Mouse (Mus musculus) embryonic facial prominence, embryonic 15.5 days (tissue): ENCODE results near the gene Slitrk4. TPM values are rescaled to one million over a fixed set of nuclear protein-coding genes. Genes with fewer than 3 reads are reported as not detected.

Experiments
- ATAC-seq: fragments of 200-750 bp; cut with Nextera tagmentation; 2 replicates; pipeline ENCODE4 v1.8.0; 2017; ENCODE audit warnings: low read depth, moderate TSS enrichment; ENCODE audit not compliant: insufficient number of reproducible peaks, low FRiP score, low TSS enrichment
- H3K27ac ChIP-seq: fragments of 300-500 bp; sonication (generic); replicated peaks from 2 replicates; pipeline ENCODE4 v1.5.1; 2015; ENCODE audit warnings: mild to moderate bottlenecking, inconsistent platforms
- H3K27me3 ChIP-seq: fragments of 300-500 bp; sonication (generic); 2 replicates; pipeline ENCODE4 v1.6.1; 2015; ENCODE audit warnings: inconsistent platforms
- H3K36me3 ChIP-seq: fragments of 300-500 bp; sonication (generic); 2 replicates; pipeline ENCODE4 v1.6.1; 2015; ENCODE audit warnings: mild to moderate bottlenecking, inconsistent platforms
- H3K4me1 ChIP-seq: fragments of 300-500 bp; sonication (generic); 2 replicates; pipeline ENCODE4 v1.6.1; 2015; ENCODE audit warnings: inconsistent platforms
- H3K4me2 ChIP-seq: fragments of 300-500 bp; sonication (generic); replicated peaks from 2 replicates; pipeline ENCODE4 v1.6.1; 2015; ENCODE audit warnings: mild to moderate bottlenecking, inconsistent platforms
- H3K4me3 ChIP-seq: fragments of 300-500 bp; sonication (generic); replicated peaks from 2 replicates; pipeline ENCODE4 v1.5.1; 2015; ENCODE audit warnings: mild to moderate bottlenecking, inconsistent platforms
- H3K9ac ChIP-seq: fragments of 300-500 bp; sonication (generic); 2 replicates; pipeline ENCODE4 v1.6.1; 2015; ENCODE audit warnings: inconsistent platforms
- H3K9me3 ChIP-seq: fragments of 300-500 bp; sonication (generic); replicated peaks from 2 replicates; pipeline ENCODE4 v1.6.1; 2016; ENCODE audit warnings: inconsistent platforms
- WGBS: fragments of 180-500 bp; shearing (Covaris S2); methylation state at CpG from one replicate; pipeline ENCODE4 v1.1.7; 2015; 5-methylcytosine and 5-hydroxymethylcytosine counted together
- polyA plus RNA-seq: library from polyadenylated mRNA; unstranded; fragments of >200 nt; fragmentation: Nextera tagmentation; extraction: Ambion mirVana; gene quantifications from 2 replicates; pipeline ENCODE4 v1.2.1, GENCODE M21; 2015

The Slitrk4 gene
- polyA plus RNA-seq = 2.5 and 2.9 TPM in 2 replicates

DNA sequence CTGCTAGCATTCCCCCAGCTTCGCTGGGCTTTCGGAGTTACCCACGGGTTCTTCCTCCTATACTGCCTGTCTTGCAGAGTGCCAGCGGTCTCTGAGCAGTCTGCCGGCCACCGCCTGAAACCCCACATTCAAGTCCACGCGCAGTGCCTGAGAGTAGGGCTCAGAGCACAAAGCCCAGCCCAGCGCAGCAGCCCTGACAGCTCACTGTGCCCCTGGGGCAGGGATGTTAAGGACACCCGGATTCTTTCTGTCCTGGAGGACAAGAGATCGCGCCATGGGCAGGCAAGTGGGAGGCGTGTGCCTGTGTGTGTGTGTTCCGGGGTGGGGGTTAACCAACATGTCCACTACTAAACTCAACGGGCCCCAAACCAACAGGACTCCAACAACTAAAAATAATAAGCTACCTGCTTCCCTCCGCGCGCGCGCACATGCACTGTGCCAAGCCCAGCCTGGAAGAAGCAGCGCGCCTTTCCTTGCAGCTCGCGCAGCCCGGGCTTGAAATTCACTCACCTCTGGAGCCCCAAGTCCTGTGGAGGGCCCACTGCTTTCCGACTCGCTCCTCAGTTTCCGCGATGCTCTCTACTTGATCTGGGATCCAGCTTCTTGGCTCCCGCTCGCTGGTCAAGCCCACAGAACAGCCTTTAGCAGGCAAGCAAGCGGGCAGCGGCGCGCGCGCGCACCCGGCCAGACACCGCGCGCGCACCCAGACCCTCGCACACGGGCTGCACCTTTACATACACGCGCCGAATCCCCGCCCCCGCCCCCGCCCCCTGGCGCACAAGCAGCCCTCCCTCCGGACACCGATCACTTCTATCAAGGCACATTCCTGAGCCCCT, at the start of gene Slitrk4:
Slitrk4 (minus strand) TSS at position 707 of the 836 bp plus-strand sequence.
- Histone ChIP-seq H3K9me3 (no peaks in the 10 kb centered on the region), H3K27me3 (0 out of 2 replicates have a peak, but pooled peaks cover 6% of the 10 kb centered on the region), H3K36me3 (no peaks in the 10 kb centered on the region), H3K9ac (no peak within 1 kb of the TSS), H3K4me2 (peak within 1 kb of the TSS; percentile 71), H3K27ac (no peak within 1 kb of the TSS), H3K4me1 (no peaks in the 10 kb centered on the region), H3K4me3 (peak within 1 kb of the TSS; percentile 45)
- no peak for ATAC-seq
- WGBS = 14% methylated on average over 54 of the region's 54 CpGs

DNA sequence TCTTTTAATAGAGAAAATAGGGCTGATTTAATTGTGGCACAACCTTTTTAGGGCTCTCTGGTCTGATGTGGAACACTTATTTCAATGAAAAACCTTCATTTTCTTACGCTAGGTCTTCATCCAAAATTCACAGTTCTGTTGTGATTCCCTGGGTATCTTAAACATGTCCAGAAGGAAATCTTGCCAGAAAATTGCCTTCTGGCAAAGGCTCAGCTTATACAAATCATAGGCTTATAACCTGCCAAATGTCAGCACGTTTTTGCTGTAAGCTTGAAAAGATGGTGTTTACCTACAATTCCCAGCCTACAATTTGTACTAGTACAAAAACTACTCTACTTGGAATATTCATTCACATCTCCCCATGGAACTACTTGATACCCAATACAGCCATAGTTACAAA, 42.7 kb upstream of the Slitrk4 start:
- H3K36me3 ChIP-seq = no peaks in the 10 kb centered on the region
- no peak for ATAC-seq
- 49% methylated on average over 2 of the region's 2 CpGs for WGBS
- no peaks in the 10 kb centered on the region for H3K27me3 ChIP-seq
- H3K9ac ChIP-seq = no peak overlapping the region
- no peak overlapping the region for H3K4me3 ChIP-seq
- no peak overlapping the region for H3K27ac ChIP-seq
- H3K4me2 ChIP-seq = no peak overlapping the region
- H3K4me1 ChIP-seq = no peaks in the 10 kb centered on the region
- no peaks in the 10 kb centered on the region for H3K9me3 ChIP-seq

DNA sequence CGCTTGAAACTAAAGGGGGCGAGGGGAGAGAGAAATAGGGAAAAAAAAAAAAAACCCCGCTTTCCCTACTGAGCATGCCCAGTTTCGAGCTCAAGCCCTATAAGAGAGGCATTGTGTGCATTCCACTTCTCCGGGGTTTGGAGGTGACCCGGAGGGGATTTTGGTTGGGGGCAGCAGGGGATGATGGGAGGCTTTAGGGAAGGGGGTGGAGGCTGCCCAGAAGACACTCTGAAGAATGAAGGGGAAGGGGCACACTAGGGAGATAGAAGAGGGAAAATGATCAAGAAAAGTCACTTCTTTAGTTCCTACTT, 1.1 kb upstream of the Slitrk4 start:
- no peak for ATAC-seq
- WGBS = 23% methylated on average over 6 of the region's 6 CpGs
- H3K4me2 ChIP-seq = peak overlapping the region; percentile 71; the same call in 1 of the 2 replicates

DNA sequence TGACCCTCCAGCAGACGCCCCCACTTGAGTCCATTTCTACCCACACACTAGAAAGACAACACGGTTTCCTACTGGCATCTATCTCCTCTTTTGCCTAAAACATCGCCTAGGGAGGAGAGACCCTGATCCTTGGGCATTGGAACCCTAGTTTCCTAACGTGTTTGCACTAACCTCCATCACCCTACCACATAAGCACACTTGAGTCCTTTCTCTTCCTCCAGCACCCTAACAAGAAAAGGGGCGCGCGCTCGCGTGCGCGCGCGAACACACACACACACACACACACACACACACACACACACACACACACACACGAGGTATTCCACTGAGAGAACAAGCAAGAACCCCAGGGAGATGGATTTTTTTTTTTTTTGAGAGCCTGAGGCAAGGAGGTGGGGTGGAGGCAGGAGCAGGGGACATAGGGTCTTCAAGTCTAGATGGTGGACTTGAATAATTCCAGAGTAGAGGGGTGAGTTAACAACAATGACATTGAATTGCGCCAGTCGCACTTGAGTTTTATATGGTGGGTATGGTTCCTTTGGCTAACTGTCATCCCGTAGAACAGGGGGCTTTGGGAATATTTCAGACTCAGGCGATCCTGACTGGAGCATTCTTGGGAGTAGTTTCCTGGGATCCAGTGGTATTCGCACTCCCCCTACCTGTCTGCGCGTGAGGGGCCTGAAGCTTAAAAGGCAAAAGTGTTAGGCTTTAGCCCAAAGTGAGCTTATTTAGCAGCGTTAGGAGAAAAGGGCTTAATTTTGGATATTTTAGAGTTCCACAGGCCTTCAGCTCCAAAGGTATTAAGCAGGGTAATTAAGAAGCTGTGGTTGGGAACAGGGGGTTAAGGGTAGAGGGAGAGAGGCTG, 562 bp upstream of the Slitrk4 start:
- Histone ChIP-seq H3K27me3 (0 out of 2 replicates have a peak, but pooled peaks cover 6% of the 10 kb centered on the region), H3K4me1 (no peaks in the 10 kb centered on the region), H3K4me3 (peak overlapping the region; percentile 45), H3K4me2 (peak overlapping the region; percentile 71), H3K36me3 (no peaks in the 10 kb centered on the region), H3K9me3 (no peaks in the 10 kb centered on the region), H3K27ac (no peak overlapping the region), H3K9ac (no peak overlapping the region)
- ATAC-seq = no peak
- 14% methylated on average over 19 of the region's 22 CpGs for WGBS

More for the DNA sequence above, 1.1 kb upstream of the Slitrk4 start:
- Histone ChIP-seq H3K27me3 (0 out of 2 replicates have a peak, but pooled peaks cover 6% of the 10 kb centered on the region), H3K4me3 (no peak overlapping the region), H3K27ac (no peak overlapping the region), H3K4me1 (no peaks in the 10 kb centered on the region), H3K9ac (no peak overlapping the region), H3K9me3 (no peaks in the 10 kb centered on the region), H3K36me3 (no peaks in the 10 kb centered on the region)

DNA sequence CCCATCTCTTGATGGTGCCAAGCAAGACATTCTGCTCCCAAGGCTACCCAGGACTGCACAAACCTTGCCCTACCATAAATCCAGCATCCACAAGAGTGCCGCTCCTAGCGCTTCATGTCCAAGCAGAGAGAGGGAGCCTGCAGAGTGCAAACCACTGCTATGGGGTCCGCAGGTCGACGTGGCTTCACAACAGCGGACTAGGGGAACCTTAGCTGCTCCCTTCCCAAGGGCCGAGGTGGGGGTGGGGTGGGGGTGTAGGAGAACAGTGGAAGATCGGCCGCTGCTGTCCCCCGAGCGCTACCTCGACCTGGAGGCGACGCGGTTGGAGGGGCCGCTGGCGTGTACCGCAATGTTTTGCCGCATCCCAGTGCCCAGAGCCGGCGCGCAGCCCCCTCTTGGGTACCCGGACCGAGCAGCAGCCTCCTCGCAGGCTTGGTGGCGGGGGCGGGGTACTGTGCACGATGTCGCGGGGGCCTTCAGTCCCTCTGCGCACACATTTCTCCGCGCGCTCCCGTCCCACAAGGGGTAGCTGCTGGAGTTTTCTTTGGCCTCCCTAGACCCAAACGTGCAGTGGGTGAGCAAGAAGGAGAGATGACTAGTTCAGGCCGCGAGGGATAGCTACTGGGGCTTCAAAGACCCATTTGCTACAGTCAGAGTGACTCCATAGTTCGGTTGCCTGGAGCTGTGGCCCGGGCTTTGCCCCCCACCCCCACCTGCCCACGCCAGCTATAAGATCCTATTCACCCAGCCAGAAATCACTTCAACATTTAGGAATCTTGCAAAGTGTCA, 1.1 kb downstream of the Slitrk4 start:
- Histone ChIP-seq H3K36me3 (no peaks in the 10 kb centered on the region), H3K9ac (no peak overlapping the region), H3K27me3 (0 out of 2 replicates have a peak, but pooled peaks cover 6% of the 10 kb centered on the region), H3K9me3 (no peaks in the 10 kb centered on the region), H3K27ac (no peak overlapping the region), H3K4me2 (peak overlapping the region; percentile 71), H3K4me3 (peak overlapping the region; percentile 45), H3K4me1 (no peaks in the 10 kb centered on the region)
- WGBS = 18% methylated on average over 41 of the region's 41 CpGs
- no peak for ATAC-seq

DNA sequence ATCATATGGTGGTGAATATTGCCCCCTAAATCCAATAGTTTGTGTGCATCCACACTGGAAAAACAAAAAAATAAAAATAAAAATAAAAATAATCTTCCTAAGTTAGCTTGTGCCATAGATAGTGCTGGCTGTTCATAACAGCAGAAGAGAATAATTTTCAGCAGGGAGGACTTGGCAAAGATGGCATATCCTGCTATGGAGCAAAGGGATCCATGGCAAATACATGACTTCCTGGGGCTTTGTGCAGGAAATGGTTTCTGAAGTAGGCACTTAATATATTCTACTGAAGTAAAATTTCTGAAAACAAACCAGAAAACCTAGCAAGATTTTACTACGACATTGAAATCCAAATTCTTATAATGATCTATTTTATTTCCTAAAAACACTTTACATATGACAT, 13.3 kb downstream of the Slitrk4 start:
- Histone ChIP-seq H3K27ac (no peak overlapping the region), H3K27me3 (no peaks in the 10 kb centered on the region)
- 81% methylated on average over 1 of the region's 1 CpGs for WGBS

More for the DNA sequence above, 13.3 kb downstream of the Slitrk4 start:
- Histone ChIP-seq H3K4me2 (no peak overlapping the region), H3K9me3 (no peaks in the 10 kb centered on the region), H3K4me3 (no peak overlapping the region), H3K36me3 (no peaks in the 10 kb centered on the region), H3K9ac (no peak overlapping the region), H3K4me1 (no peaks in the 10 kb centered on the region)
- ATAC-seq = no peak

Other genes starting within 250 kb of the Slitrk4 start
- gene Gm6760, start 124.8 kb downstream of the Slitrk4 start, polyA plus RNA-seq = not detected in 2 replicates
- 0.71 and 0.85 TPM in 2 replicates for gene 3830417A13Rik, start 103.4 kb downstream of the Slitrk4 start, polyA plus RNA-seq